Mouse (Mus musculus): Measurements from ENCODE around the gene Anks1. TPM values are rescaled to one million over a fixed set of nuclear protein-coding genes. Genes with fewer than 3 reads are reported as not detected.

Gene Anks1
- polyA plus RNA-seq, 1 experiment from 2014 or later: 13.3 TPM

GRCm38 (mm10) chr17:27916366-27916765, 7.3 kb downstream of the Anks1 start:
- Histone ChIP-seq H3K4me3 (ENCODE audit: low read depth, low read length) (no peak overlapping the region), H3K4me1 (ENCODE audit: control insufficient read depth, insufficient read depth, low read length) (no peaks in the 10 kb centered on the region), H3K4me2 (ENCODE audit: low read depth, low read length) (no peak overlapping the region), H3K36me3 (replicated peaks; ENCODE audit: control insufficient read depth, insufficient read depth, low read depth, low read length) (no peaks in the 10 kb centered on the region), H3K27me3 (ENCODE audit: control insufficient read depth, insufficient read depth, low read length) (no peaks in the 10 kb centered on the region), H3K9me3 (replicated peaks; ENCODE audit: control insufficient read depth, low read length) (no peaks in the 10 kb centered on the region), H3K27ac (replicated peaks; ENCODE audit: low read depth, low read length) (no peak overlapping the region), H3K9ac (replicated peaks; ENCODE audit: low read length) (no peak overlapping the region)
- ATAC-seq (replicated peaks; ENCODE audit: insufficient number of reproducible peaks, low FRiP score, low TSS enrichment, low read depth): no peak
- WGBS: 58% methylated on average over 4 of the region's 4 CpGs
- DNase-seq (ENCODE audit: low spot score): peak; percentile 14

GRCm38 (mm10) chr17:27920676-27921075, 11.6 kb downstream of the Anks1 start:
- no peak for ATAC-seq (replicated peaks; ENCODE audit: insufficient number of reproducible peaks, low FRiP score, low TSS enrichment, low read depth)
- WGBS: 82% methylated on average over 4 of the region's 4 CpGs

GRCm38 (mm10) chr17:27922174-27922712, 13.1 kb downstream of the Anks1 start:
- Histone ChIP-seq H3K9me3 (replicated peaks; ENCODE audit: control insufficient read depth, low read length) (no peaks in the 10 kb centered on the region), H3K27ac (replicated peaks; ENCODE audit: low read depth, low read length) (no peak overlapping the region), H3K36me3 (replicated peaks; ENCODE audit: control insufficient read depth, insufficient read depth, low read depth, low read length) (no peaks in the 10 kb centered on the region), H3K4me2 (ENCODE audit: low read depth, low read length) (no peak overlapping the region), H3K4me3 (ENCODE audit: low read depth, low read length) (no peak overlapping the region), H3K4me1 (ENCODE audit: control insufficient read depth, insufficient read depth, low read length) (no peaks in the 10 kb centered on the region), H3K27me3 (ENCODE audit: control insufficient read depth, insufficient read depth, low read length) (no peaks in the 10 kb centered on the region), H3K9ac (replicated peaks; ENCODE audit: low read length) (no peak overlapping the region)
- WGBS: 89% methylated on average over 11 of the region's 11 CpGs
- no peak for ATAC-seq (replicated peaks; ENCODE audit: insufficient number of reproducible peaks, low FRiP score, low TSS enrichment, low read depth)
- DNase-seq (ENCODE audit: low spot score): no peak

More at GRCm38 (mm10) chr17:27920676-27921075, 11.6 kb downstream of the Anks1 start:
- H3K9me3 ChIP-seq (replicated peaks; ENCODE audit: control insufficient read depth, low read length): no peaks in the 10 kb centered on the region
- H3K27ac ChIP-seq (replicated peaks; ENCODE audit: low read depth, low read length): no peak overlapping the region
- no peaks in the 10 kb centered on the region for H3K4me1 ChIP-seq (ENCODE audit: control insufficient read depth, insufficient read depth, low read length)
- no peak overlapping the region for H3K4me3 ChIP-seq (ENCODE audit: low read depth, low read length)
- no peaks in the 10 kb centered on the region for H3K27me3 ChIP-seq (ENCODE audit: control insufficient read depth, insufficient read depth, low read length)
- H3K9ac ChIP-seq (replicated peaks; ENCODE audit: low read length): no peak overlapping the region
- H3K36me3 ChIP-seq (replicated peaks; ENCODE audit: control insufficient read depth, insufficient read depth, low read depth, low read length): no peaks in the 10 kb centered on the region
- DNase-seq (ENCODE audit: low spot score): no peak
- H3K4me2 ChIP-seq (ENCODE audit: low read depth, low read length): no peak overlapping the region

- H3K9ac ChIP-seq (replicated peaks; ENCODE audit: low read length): no peak overlapping the region
- no peaks in the 10 kb centered on the region for H3K4me1 ChIP-seq (ENCODE audit: control insufficient read depth, insufficient read depth, low read length)
- H3K4me2 ChIP-seq (ENCODE audit: low read depth, low read length): no peak overlapping the region
- DNase-seq (ENCODE audit: low spot score) (no peak), ATAC-seq (replicated peaks; ENCODE audit: insufficient number of reproducible peaks, low FRiP score, low TSS enrichment, low read depth) (no peak)
- H3K36me3 ChIP-seq (replicated peaks; ENCODE audit: control insufficient read depth, insufficient read depth, low read depth, low read length): no peaks in the 10 kb centered on the region
- no peak overlapping the region for H3K4me3 ChIP-seq (ENCODE audit: low read depth, low read length)
- no peak overlapping the region for H3K27ac ChIP-seq (replicated peaks; ENCODE audit: low read depth, low read length)
- H3K27me3 ChIP-seq (ENCODE audit: control insufficient read depth, insufficient read depth, low read length): no peaks in the 10 kb centered on the region
- no peaks in the 10 kb centered on the region for H3K9me3 ChIP-seq (replicated peaks; ENCODE audit: control insufficient read depth, low read length)
- 81% methylated on average over 4 of the region's 4 CpGs for WGBS
Observed at GRCm38 (mm10) chr17:27925054-27925453, 15.9 kb downstream of the Anks1 start.

- DNase-seq (ENCODE audit: low spot score) (no peak), ATAC-seq (replicated peaks; ENCODE audit: insufficient number of reproducible peaks, low FRiP score, low TSS enrichment, low read depth) (no peak)
- no peak overlapping the region for H3K27ac ChIP-seq (replicated peaks; ENCODE audit: low read depth, low read length)
- no peaks in the 10 kb centered on the region for H3K36me3 ChIP-seq (replicated peaks; ENCODE audit: control insufficient read depth, insufficient read depth, low read depth, low read length)
- no peaks in the 10 kb centered on the region for H3K27me3 ChIP-seq (ENCODE audit: control insufficient read depth, insufficient read depth, low read length)
- H3K4me2 ChIP-seq (ENCODE audit: low read depth, low read length): no peak overlapping the region
- no peaks in the 10 kb centered on the region for H3K4me1 ChIP-seq (ENCODE audit: control insufficient read depth, insufficient read depth, low read length)
- no peak overlapping the region for H3K4me3 ChIP-seq (ENCODE audit: low read depth, low read length)
- no peaks in the 10 kb centered on the region for H3K9me3 ChIP-seq (replicated peaks; ENCODE audit: control insufficient read depth, low read length)
- no peak overlapping the region for H3K9ac ChIP-seq (replicated peaks; ENCODE audit: low read length)
- WGBS: 78% methylated on average over 7 of the region's 7 CpGs
Observed at GRCm38 (mm10) chr17:27925504-27925903, 16.4 kb downstream of the Anks1 start.

GRCm38 (mm10) chr17:27930291-27930690, 21.2 kb downstream of the Anks1 start:
- H3K4me2 ChIP-seq (ENCODE audit: low read depth, low read length): no peak overlapping the region
- H3K36me3 ChIP-seq (replicated peaks; ENCODE audit: control insufficient read depth, insufficient read depth, low read depth, low read length): no peaks in the 10 kb centered on the region
- no peak for ATAC-seq (replicated peaks; ENCODE audit: insufficient number of reproducible peaks, low FRiP score, low TSS enrichment, low read depth)
- no peaks in the 10 kb centered on the region for H3K4me1 ChIP-seq (ENCODE audit: control insufficient read depth, insufficient read depth, low read length)
- no peak overlapping the region for H3K9ac ChIP-seq (replicated peaks; ENCODE audit: low read length)
- no peaks in the 10 kb centered on the region for H3K27me3 ChIP-seq (ENCODE audit: control insufficient read depth, insufficient read depth, low read length)
- DNase-seq (ENCODE audit: low spot score): no peak
- no peaks in the 10 kb centered on the region for H3K9me3 ChIP-seq (replicated peaks; ENCODE audit: control insufficient read depth, low read length)
- H3K4me3 ChIP-seq (ENCODE audit: low read depth, low read length): no peak overlapping the region
- WGBS: 88% methylated on average over 5 of the region's 5 CpGs
- H3K27ac ChIP-seq (replicated peaks; ENCODE audit: low read depth, low read length): no peak overlapping the region

- no peak overlapping the region for H3K9ac ChIP-seq (replicated peaks; ENCODE audit: low read length)
- DNase-seq (ENCODE audit: low spot score) (no peak), ATAC-seq (replicated peaks; ENCODE audit: insufficient number of reproducible peaks, low FRiP score, low TSS enrichment, low read depth) (no peak)
- H3K27ac ChIP-seq (replicated peaks; ENCODE audit: low read depth, low read length): no peak overlapping the region
- no peaks in the 10 kb centered on the region for H3K27me3 ChIP-seq (ENCODE audit: control insufficient read depth, insufficient read depth, low read length)
- no peaks in the 10 kb centered on the region for H3K9me3 ChIP-seq (replicated peaks; ENCODE audit: control insufficient read depth, low read length)
- H3K4me3 ChIP-seq (ENCODE audit: low read depth, low read length): no peak overlapping the region
- no peaks in the 10 kb centered on the region for H3K4me1 ChIP-seq (ENCODE audit: control insufficient read depth, insufficient read depth, low read length)
- no peaks in the 10 kb centered on the region for H3K36me3 ChIP-seq (replicated peaks; ENCODE audit: control insufficient read depth, insufficient read depth, low read depth, low read length)
- H3K4me2 ChIP-seq (ENCODE audit: low read depth, low read length): no peak overlapping the region
- 87% methylated on average over 4 of the region's 4 CpGs for WGBS
Observed at GRCm38 (mm10) chr17:27931826-27932225, 22.7 kb downstream of the Anks1 start.

- H3K36me3 ChIP-seq (replicated peaks; ENCODE audit: control insufficient read depth, insufficient read depth, low read depth, low read length): no peaks in the 10 kb centered on the region
- ATAC-seq (replicated peaks; ENCODE audit: insufficient number of reproducible peaks, low FRiP score, low TSS enrichment, low read depth) (no peak), DNase-seq (ENCODE audit: low spot score) (no peak)
- WGBS: 89% methylated on average over 10 of the region's 10 CpGs
- H3K27me3 ChIP-seq (ENCODE audit: control insufficient read depth, insufficient read depth, low read length): no peaks in the 10 kb centered on the region
- H3K9me3 ChIP-seq (replicated peaks; ENCODE audit: control insufficient read depth, low read length): no peaks in the 10 kb centered on the region
- H3K9ac ChIP-seq (replicated peaks; ENCODE audit: low read length): no peak overlapping the region
- H3K4me1 ChIP-seq (ENCODE audit: control insufficient read depth, insufficient read depth, low read length): no peaks in the 10 kb centered on the region; the same call in 1 of the 2 replicates
- H3K4me3 ChIP-seq (ENCODE audit: low read depth, low read length): no peak overlapping the region
- H3K27ac ChIP-seq (replicated peaks; ENCODE audit: low read depth, low read length): no peak overlapping the region
- H3K4me2 ChIP-seq (ENCODE audit: low read depth, low read length): no peak overlapping the region
Observed at GRCm38 (mm10) chr17:27934136-27934910, 25.2 kb downstream of the Anks1 start.
